Mouse (Mus musculus): Measurements from ENCODE around the gene Plekha6.

GRCm38 (mm10) chr1:133188719-133189118 lies 24.7 kb downstream of the Plekha6 start:
- TF ChIP-seq CTCF (IDR thresholded peaks at IDR 0.05; ENCODE audit: borderline replicate concordance, insufficient read depth, low read length) (no peak), POLR2A (IDR thresholded peaks at IDR 0.05; ENCODE audit: low read depth, low read length) (no peak)

Data from embryonic fibroblast, embryonic 13.5 days (primary cell).